Mouse (Mus musculus): ENCODE measurements at regions not wholly inside any gene's neighbourhood (a gene's known extent, or its start where the extent isn't known, plus 50 kb on each side); places are given as distances from the start of the nearest gene placed in this dataset.

- TF ChIP-seq CTCF (IDR thresholded peaks at IDR 0.05; ENCODE audit: extremely low read depth, insufficient read depth, insufficient read length, insufficient replicate concordance), result no peak
- TF ChIP-seq POLR2A (IDR thresholded peaks at IDR 0.05; ENCODE audit: low read depth, low read length), result no peak
These were observed 133.4 kb upstream of the N6amt1 start for GRCm38 (mm10) chr16:87220611-87221010.

Measured in spleen, adult 2 months (tissue).